Mouse (Mus musculus): ENCODE results near the gene Car7. TPM values are rescaled to one million over a fixed set of nuclear protein-coding genes. Genes with fewer than 3 reads are reported as not detected.

Gene Car7
- polyA plus RNA-seq, 1 experiment = 8.0 TPM

GRCm38 (mm10) chr8:104591133-104591834, 56.8 kb downstream of the Car7 start, which contains the start of gene Pdp2:
Gene Pdp2, plus strand, starts transcription at chr8:104591451.
- DNase-seq = peak; percentile 98
- TF ChIP-seq POLR2A (IDR thresholded peaks at IDR 0.05; ENCODE audit: low read depth, low read length) (peak; percentile 38), CTCF (conservative IDR thresholded peaks at IDR 0.05; ENCODE audit: insufficient read depth, insufficient read length, low read depth, low read length) (no peak)

GRCm38 (mm10) chr8:104591856-104592255, 57.4 kb downstream of the Car7 start:
- H3K27ac ChIP-seq (ENCODE audit: insufficient read depth, low read depth, low read length) = peak overlapping the region; percentile 92
- peak; percentile 71 for DNase-seq
- H3K27me3 ChIP-seq (replicated peaks; ENCODE audit: control insufficient read depth, insufficient read depth, low read length) = no peaks in the 10 kb centered on the region
- H3K4me3 ChIP-seq (ENCODE audit: insufficient read depth, low read depth, low read length) = peak overlapping the region; percentile 89
- WGBS = 3% methylated on average over 9 of the region's 9 CpGs
- no peak for TF ChIP-seq POLR2A (IDR thresholded peaks at IDR 0.05; ENCODE audit: low read depth, low read length)
- TF ChIP-seq CTCF (conservative IDR thresholded peaks at IDR 0.05; ENCODE audit: insufficient read depth, insufficient read length, low read depth, low read length) = no peak
- H3K4me1 ChIP-seq (ENCODE audit: control insufficient read depth, insufficient read depth, low read length) = peaks cover 23% of the 10 kb centered on the region; the same call in 1 of the 2 replicates
- peaks cover 8% of the 10 kb centered on the region; the same call in 1 of the 2 replicates for H3K36me3 ChIP-seq (ENCODE audit: control insufficient read depth, insufficient read depth, low read length)

More at GRCm38 (mm10) chr8:104591133-104591834, 56.8 kb downstream of the Car7 start, which contains the start of gene Pdp2:
- H3K27ac ChIP-seq (ENCODE audit: insufficient read depth, low read depth, low read length) = peak within 1 kb of the TSS; percentile 92
- peaks cover 8% of the 10 kb centered on the region; the same call in 1 of the 2 replicates for H3K36me3 ChIP-seq (ENCODE audit: control insufficient read depth, insufficient read depth, low read length)
- H3K27me3 ChIP-seq (replicated peaks; ENCODE audit: control insufficient read depth, insufficient read depth, low read length) = no peaks in the 10 kb centered on the region
- peak within 1 kb of the TSS; percentile 89 for H3K4me3 ChIP-seq (ENCODE audit: insufficient read depth, low read depth, low read length)
- peaks cover 20% of the 10 kb centered on the region; the same call in 1 of the 2 replicates for H3K4me1 ChIP-seq (ENCODE audit: control insufficient read depth, insufficient read depth, low read length)
- under 1% methylated on average over 44 of the region's 44 CpGs for WGBS

- Histone ChIP-seq H3K27ac (ENCODE audit: insufficient read depth, low read depth, low read length) (peak overlapping the region; percentile 70), H3K4me1 (ENCODE audit: control insufficient read depth, insufficient read depth, low read length) (peaks cover 24% of the 10 kb centered on the region; the same call in 1 of the 2 replicates), H3K36me3 (ENCODE audit: control insufficient read depth, insufficient read depth, low read length) (peaks cover 8% of the 10 kb centered on the region; the same call in 1 of the 2 replicates), H3K27me3 (replicated peaks; ENCODE audit: control insufficient read depth, insufficient read depth, low read length) (no peaks in the 10 kb centered on the region), H3K4me3 (ENCODE audit: insufficient read depth, low read depth, low read length) (peak overlapping the region; percentile 37)
- 55% methylated on average over 6 of the region's 6 CpGs for WGBS
- no peak for DNase-seq
- no peak for TF ChIP-seq CTCF (conservative IDR thresholded peaks at IDR 0.05; ENCODE audit: insufficient read depth, insufficient read length, low read depth, low read length)
- no peak for TF ChIP-seq POLR2A (IDR thresholded peaks at IDR 0.05; ENCODE audit: low read depth, low read length)
Measured at GRCm38 (mm10) chr8:104592566-104592965, 58.1 kb downstream of the Car7 start.

- Histone ChIP-seq H3K4me3 (ENCODE audit: insufficient read depth, low read depth, low read length) (no peak overlapping the region), H3K27me3 (replicated peaks; ENCODE audit: control insufficient read depth, insufficient read depth, low read length) (no peaks in the 10 kb centered on the region), H3K36me3 (ENCODE audit: control insufficient read depth, insufficient read depth, low read length) (peaks cover 8% of the 10 kb centered on the region; the same call in 1 of the 2 replicates), H3K27ac (ENCODE audit: insufficient read depth, low read depth, low read length) (peak overlapping the region; percentile 30), H3K4me1 (ENCODE audit: control insufficient read depth, insufficient read depth, low read length) (peaks cover 29% of the 10 kb centered on the region; the same call in 1 of the 2 replicates)
- no peak for TF ChIP-seq POLR2A (IDR thresholded peaks at IDR 0.05; ENCODE audit: low read depth, low read length)
- no peak for TF ChIP-seq CTCF (conservative IDR thresholded peaks at IDR 0.05; ENCODE audit: insufficient read depth, insufficient read length, low read depth, low read length)
- DNase-seq = no peak
- 87% methylated on average over 31 of the region's 31 CpGs for whole genome bisulfite sequencing
Measured at GRCm38 (mm10) chr8:104593536-104594325, 59.2 kb downstream of the Car7 start.

GRCm38 (mm10) chr8:104594611-104595362, 60.3 kb downstream of the Car7 start:
- Histone ChIP-seq H3K36me3 (ENCODE audit: control insufficient read depth, insufficient read depth, low read length) (peaks cover 8% of the 10 kb centered on the region; the same call in 1 of the 2 replicates), H3K27me3 (replicated peaks; ENCODE audit: control insufficient read depth, insufficient read depth, low read length) (no peaks in the 10 kb centered on the region), H3K4me1 (ENCODE audit: control insufficient read depth, insufficient read depth, low read length) (peaks cover 37% of the 10 kb centered on the region; the same call in 1 of the 2 replicates), H3K4me3 (ENCODE audit: insufficient read depth, low read depth, low read length) (no peak overlapping the region), H3K27ac (ENCODE audit: insufficient read depth, low read depth, low read length) (no peak overlapping the region)
- DNase-seq = no peak
- no peak for TF ChIP-seq POLR2A (IDR thresholded peaks at IDR 0.05; ENCODE audit: low read depth, low read length)
- no peak for TF ChIP-seq CTCF (conservative IDR thresholded peaks at IDR 0.05; ENCODE audit: insufficient read depth, insufficient read length, low read depth, low read length)
- 76% methylated on average over 19 of the region's 19 CpGs for WGBS

GRCm38 (mm10) chr8:104595773-104596536, 61.5 kb downstream of the Car7 start:
- TF ChIP-seq CTCF (conservative IDR thresholded peaks at IDR 0.05; ENCODE audit: insufficient read depth, insufficient read length, low read depth, low read length) (no peak), POLR2A (IDR thresholded peaks at IDR 0.05; ENCODE audit: low read depth, low read length) (no peak)
- peak overlapping the region; percentile 75 for H3K27ac ChIP-seq (ENCODE audit: insufficient read depth, low read depth, low read length)
- no peak overlapping the region for H3K4me3 ChIP-seq (ENCODE audit: insufficient read depth, low read depth, low read length)
- peaks cover 37% of the 10 kb centered on the region; the same call in 1 of the 2 replicates for H3K4me1 ChIP-seq (ENCODE audit: control insufficient read depth, insufficient read depth, low read length)
- 30% methylated on average over 21 of the region's 21 CpGs for WGBS
- no peaks in the 10 kb centered on the region for H3K27me3 ChIP-seq (replicated peaks; ENCODE audit: control insufficient read depth, insufficient read depth, low read length)
- DNase-seq = peak; percentile 82
- H3K36me3 ChIP-seq (ENCODE audit: control insufficient read depth, insufficient read depth, low read length) = peaks cover 8% of the 10 kb centered on the region; the same call in 1 of the 2 replicates

Measured in kidney, adult 2 months (tissue).